Mouse (Mus musculus) cerebellum, postnatal 10 days (tissue): ENCODE results near the gene Kcna6.

Source experiments
- DNase-seq, 2 experiments: peaks; one replicate each; pipeline ENCODE4 v3.0.0; 2021; ENCODE audit warnings: mixed read lengths in 2 of 2

Gene Kcna6

DNA sequence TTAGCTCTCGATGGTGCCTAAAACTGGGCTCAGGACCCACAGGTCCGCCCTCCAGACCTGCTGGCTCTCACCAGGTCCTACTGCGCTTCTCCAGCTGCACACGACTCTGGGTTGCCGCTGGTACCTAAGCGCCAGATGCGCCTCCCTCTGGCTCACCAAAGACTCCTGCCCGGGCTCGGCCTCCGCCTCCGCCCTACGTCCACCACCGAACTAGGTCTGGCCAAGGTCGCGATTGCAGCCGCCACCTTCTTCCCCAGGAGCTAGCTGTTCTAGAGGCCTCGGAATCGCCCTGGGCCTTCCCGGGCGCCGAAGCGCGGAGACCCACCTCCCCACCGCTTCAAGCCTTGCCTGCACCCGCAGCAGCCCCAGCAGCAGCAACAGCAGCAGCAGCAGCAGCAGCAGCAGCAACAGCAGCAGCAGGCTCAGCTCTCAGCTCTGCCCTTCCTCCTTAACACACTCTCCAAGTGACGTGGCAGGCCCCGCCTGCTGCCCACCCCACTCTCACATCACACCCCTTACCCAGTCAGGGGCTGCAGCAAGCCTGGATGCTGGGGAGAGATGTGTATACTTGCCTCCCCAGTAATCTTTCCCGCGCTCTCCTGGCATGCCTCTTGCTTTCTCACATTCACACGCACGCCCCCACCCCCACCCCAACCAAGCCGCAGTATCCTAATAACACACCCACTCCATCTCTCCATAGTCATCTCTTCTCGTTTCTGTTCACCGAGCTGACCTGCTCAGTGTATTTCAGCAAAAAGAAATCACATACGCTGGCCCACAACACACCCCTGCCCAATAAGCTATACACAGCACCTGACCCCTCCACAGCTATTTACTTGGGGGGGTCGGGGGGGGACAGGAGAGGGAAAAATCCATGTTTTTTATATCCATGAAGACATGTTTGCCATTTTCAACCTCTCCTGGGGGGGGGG, at the start of gene Kcna6:
Gene Kcna6, minus strand, starts transcription at position 464 of the 932 bp plus-strand sequence.
- DNase-seq = peak; percentile 49 to 56

DNA sequence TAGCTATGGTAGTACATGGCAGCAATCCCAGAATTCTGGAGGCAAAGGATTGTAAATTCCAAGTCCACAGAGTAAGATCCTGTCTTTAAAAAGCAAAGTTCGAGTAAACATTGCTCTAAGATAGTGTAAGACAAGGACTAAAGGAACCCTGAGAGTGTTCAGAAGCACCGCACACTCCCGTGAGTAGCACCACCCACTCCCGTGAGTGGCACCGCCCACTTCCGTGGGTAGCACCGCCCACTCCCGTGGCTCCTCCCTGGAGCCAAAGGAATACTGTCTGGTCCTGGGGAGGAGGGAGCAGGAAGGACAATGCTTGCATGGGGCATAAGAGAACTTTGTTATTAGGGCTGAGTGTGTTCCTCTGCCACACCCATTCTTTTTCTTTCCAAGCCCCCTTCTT, 48.4 kb upstream of the Kcna6 start:
- no peak for DNase-seq

DNA sequence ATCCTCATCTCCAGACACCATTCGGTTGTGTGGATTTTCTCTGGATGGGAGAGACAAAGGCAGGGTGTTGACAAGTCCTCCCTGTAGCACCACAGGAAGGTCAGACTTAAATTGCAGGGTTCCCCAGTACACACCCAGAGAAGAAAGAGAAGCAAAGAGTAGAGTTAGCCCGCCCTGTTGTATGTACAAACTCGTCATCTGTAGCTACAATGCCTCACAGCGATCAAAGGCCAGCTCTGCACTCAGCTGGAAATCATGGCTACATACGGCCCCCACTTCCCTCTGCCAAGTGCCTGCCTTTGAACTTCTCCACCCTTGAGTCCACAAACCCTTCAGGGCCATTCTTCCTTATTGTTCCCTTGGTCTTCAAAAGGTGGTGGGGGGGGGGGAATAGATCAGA, 43.7 kb upstream of the Kcna6 start:
- no peak for DNase-seq

DNA sequence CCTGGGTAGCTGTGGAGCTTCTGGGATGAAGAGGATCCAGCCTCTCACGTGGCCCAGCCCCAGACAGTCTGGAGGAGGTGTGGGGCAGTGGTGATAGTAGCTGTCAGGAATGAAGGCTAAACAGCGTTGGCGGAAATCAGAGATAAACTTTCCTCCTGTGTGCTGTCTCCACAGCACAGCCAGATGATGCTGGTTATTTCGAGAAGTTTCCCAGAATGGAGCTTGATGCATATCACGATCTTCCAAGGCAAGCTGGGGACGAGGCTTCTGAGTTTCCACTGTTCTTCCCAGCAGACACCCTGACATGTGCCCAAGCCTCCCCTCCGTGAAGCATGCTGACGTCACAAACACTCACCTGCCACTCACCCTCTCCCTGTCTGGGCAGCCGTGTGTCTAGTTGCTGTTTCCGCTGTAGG, 43.2 kb upstream of the Kcna6 start:
- DNase-seq = no peak

DNA sequence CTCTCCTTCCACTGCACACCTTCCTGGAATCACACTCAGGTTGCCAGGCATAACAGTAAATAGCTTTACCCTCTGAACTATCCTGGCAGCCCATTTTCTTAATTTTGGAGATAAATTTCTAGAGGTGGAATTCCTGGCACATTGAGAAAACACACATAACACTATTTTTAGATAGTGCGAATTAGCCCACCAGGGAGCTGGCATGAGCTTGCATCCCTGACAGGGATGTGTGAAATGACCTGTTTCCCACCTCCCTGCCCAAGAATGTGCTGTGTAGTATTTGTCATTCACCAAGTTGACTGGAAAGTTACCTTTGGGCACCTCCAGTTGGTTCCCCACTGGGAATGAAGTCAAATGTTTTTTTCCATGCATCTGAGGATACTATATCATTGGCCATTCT, 42.6 kb upstream of the Kcna6 start:
- DNase-seq = peak; percentile 66 to 70

DNA sequence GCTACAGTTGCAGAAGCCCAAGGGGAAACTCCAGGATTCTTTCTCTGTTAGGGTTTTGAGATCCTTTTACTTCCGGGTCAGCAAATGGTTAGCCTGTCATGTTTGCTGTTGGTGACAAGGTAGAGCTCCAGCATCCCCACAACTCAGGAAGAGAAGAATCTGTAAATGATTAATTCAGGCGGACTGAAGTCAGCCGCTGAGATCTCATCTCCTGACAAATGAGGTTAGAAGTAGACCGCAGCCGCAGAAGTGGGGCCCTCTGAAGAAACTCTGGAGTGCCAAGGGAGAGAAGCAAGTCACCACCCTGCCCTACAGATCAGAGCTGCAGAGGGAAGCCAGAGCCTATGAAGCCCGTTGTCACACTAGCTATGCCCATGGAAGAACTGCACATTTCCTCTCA, 37.4 kb upstream of the Kcna6 start:
- no peak for DNase-seq

DNA sequence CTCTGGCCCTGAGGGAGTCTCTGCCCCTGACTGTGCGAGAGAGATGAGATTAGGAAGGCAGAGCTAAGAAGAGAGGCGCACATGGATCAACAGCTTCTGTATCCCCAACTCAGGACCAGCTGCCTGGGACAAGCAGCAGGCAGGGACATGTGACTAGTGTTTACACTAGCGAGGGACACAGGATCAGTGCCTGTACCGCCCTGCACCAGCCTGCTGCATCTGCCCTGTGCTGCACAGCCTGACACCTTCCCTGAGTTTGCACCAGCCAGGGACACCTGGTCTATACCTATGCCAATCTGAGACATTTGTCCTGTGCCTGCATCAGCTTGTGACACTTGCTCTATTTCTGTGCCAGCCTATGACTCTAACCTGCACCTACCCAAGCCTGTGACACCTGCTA, 33.4 kb upstream of the Kcna6 start:
- DNase-seq = peak in 1 of 2 experiments; percentile 7

DNA sequence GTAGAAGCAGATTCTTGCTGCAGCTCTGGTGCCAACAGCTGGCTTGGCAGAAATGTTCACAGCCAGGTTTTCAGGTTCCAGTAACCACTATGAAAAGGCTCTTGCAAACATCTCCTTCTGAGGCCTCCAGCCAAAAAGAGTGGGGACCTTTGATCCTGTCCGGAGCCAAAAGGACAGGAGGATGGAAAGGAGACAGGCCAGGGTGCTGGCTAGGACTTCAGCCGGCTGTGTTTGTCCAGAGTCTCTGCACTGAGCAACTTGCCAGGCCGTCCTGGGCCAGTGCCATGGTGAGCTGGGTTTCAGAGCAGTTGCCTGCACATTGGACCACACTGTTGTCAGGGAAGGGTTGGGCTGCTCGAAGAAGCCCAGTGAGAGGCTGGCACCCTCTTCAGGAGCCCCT, 31.9 kb upstream of the Kcna6 start:
- peak; percentile 83 to 88 for DNase-seq

DNA sequence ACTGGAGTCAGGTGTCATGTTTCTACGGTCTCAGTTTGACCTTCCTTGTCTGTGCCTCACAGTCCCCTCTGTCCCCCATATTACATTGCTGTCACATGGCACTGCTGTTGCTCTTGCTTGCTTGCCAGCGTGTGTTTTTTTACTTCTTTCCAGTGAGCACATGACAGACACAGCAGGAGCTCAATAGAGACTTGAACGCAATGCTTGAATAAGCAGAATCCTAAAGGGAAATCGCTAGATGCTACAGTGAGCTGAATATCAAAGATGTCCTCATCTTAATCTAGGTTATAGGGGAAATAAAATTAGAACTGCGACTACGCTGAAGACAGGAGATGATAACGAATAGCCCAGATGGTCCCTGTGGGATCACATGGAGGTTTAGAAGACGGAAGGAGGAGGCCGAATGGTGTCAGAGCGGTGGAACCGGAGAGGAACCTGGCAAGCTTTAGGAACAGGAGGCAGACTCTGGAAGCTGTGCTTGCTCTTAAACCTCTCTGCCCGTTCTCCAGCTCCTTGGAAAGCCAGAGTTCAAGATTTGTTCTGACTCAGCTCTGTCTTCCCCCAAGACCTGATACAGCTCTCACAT, 29.8 kb upstream of the Kcna6 start:
- peak; percentile 39 to 45 for DNase-seq

DNA sequence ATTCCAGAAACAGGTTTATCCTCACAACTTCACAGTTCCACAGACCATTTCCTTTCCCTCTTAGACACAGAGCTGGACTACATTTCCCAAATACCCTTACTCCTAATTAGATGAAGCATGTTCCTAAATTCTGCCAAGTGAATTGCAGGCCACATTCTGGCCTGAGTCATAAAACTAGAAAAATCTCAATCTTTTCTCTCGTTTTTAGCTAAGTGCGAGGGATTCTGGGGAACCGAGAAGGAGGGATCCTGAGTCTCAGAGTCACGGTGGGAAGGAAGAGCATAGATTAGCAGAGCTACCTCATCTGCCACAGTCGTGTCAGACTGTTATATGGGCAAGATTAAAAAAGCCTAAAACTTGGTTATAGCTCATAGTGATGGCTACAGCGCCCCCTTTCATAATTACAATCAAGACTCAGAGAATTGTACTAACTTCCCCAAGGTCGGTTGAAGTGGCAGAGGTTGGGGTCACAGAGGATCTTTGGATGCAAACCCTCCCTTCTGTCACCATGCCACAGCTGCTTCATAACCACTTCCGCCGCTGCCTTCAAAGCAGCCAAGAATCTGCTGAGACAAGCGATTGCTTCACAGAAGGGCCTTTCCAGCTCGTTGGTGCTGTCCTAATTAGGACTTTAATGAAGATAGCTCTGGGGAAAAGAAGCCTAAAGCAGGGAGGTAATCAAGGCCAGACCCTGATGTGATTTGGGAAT, 28.6 kb upstream of the Kcna6 start:
- DNase-seq = peak; percentile 42 to 48

DNA sequence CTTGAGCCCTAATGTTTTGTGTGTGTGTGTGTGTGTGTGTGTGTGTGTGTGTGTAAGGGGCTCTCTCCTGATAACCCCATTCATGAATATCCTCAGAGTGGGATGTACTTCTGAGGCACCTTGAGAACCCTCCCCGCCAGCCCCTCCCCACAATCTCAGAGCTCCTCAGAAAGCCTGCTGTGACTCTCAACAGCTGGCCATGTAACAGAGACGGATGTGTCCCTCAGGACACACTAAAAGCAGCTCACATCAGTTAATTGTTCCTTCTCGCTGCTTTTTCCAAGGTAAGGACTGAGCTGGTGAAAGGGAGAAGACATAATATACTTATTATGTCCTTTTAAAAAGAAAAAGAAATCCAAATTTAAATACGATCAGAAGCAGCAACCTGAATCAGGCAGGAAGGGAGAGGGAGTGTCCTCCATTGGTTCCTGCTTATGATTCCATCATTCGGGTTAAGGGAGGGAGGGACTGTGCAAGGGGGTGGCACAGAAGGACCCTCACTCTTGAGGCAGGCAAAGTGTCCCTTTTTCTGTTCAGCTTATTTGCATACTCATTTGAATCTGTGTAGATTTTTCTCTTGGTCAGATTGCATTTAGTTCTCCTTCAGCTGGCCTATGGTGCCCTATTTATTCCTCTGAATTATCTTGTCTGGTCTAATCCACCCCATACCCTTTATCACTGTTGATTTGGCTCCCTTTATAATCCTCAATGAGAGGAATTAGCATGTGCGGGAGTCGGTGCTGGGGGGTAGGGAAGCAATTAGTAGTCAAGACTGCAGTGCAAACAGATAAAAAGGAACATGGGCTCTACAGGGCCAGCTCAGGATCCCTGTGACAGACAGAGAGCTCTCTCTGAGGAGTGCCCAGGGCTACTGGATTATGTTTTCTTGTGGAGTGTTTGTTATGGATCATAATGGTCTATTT, 27.4 kb upstream of the Kcna6 start:
- DNase-seq = no peak

DNA sequence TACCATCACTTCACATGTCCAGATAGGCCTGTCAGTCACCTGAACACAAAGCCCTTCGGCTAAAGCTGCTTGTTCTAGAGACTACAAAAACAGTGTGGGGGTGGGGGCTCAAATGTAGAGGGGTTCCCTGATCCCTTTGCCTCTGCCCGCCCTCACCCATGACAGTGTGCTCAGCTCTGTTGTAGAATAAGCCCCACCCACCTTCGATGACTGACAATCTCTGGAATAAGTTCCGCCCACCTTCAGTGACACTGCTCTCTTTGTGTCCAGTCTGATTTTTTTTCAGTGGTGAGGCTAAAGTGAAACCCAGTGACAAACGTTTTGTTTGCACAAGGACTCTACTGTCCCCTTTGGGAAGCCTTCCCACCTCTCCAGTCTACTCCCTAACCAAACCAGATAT, 26.1 kb upstream of the Kcna6 start:
- DNase-seq = peak in 1 of 2 experiments; percentile 14

DNA sequence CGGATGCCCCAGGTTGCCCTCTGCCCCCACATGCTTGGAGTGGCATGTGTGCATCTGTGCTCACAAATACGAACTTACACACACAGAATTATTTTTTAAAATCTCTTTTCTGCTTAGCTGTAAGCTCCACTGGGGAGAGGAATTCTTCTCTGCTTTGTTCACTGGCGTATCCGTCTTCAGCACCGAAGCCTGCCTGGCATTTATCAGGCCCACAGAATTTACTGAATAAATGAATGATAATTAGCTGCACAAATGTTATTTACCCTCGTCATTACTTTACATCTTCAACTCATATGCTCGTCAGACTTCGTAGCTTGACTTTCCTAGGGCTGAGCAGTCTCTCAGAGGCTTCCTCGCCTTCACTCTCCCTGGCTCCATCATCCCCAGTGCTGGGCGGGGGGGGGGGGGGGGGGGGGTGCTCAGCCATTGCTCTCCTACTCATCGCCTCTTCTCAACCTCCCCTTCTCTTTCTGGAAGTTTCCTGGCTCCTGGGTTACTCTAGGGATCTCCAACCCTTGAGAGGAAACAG, 24.2 kb upstream of the Kcna6 start:
- no peak for DNase-seq

DNA sequence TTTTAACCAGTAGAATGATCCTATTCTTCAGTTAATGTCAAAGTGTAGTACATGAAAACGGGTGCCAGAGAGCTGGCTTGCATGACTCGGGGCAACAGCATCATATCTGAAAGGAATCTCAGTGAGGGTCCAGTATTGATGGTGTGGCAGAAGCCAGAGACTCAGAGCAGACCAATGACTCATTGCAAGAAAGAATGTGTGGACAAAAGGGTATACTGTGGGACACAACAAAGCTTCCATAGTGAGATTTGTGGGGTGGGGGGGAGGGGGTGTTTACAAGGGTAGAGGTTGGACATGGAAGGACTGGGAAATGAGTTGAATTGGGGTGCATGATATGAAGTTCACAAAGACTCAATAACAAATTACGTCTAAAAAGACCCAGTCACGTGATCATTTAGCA, 20.9 kb upstream of the Kcna6 start:
- no peak for DNase-seq

DNA sequence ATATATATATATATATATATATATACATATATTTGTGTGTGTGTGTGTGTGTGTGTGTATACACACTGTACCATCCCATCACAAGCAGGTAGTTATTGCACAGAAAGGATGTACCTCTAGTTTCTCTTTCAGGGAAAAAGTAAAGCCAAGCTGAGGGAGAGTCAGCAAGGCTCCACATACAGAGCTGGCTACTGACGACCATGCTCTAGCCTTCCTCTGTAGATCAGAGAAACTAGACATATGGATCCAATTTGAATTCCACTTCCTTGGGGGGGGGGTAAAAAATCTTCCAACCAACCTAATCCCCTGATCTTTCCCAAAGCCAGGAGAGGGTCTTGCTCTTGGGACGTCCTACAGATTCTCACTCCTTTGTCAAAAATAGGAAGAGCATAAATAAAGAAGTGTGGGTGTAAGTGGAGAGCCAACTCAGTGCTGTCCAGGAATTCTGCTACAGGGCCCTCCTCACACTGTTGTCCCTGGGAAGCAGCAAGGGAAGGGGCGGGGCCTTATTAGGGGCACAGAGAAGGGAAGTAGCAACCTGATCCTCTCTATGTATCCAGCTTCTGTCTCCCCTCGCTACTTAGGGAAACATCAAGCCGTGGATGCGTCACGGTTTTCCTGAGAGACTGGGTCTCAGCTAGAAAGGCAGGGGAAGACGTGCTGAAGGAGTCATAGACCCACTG, 15.4 kb upstream of the Kcna6 start:
- DNase-seq = no peak

DNA sequence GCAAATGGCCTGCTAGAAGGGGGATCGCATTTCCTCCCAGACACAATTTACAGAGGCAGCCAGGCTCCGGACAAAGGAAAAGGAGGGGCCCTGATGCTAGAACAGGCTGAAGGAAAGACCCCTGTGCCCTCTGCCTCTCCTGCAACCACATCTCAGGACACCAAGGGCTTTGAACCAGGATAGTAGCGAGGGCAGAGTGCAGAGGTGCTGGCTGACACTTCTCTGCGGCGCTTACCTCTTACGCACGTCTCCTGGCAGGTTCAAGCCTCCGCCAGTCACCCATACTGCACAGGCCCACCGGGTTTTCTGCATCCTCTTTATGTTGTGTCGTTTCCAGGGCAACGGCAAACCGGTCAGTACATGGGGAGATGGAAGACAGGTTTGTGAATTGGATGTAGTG, 12.0 kb upstream of the Kcna6 start:
- DNase-seq = peak in 1 of 2 experiments; percentile 6

DNA sequence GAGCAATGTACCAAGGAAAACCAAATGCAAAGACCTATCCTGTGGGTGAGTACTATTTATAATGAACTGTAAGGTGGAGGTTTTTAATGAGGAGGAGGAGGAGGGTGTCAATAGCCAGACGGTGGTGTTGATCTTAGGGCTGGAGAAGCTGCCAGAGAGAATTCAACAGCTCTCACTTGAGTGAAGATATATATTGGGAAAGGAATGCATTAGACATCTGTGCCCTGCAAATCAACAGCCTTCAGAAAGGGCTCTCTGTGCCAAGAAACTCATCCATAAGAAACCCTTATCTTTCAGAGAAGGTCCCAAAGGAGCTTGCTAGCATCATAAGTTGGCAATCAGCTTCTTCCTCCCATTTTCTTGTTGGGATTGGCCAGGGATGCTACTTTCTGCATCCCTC, 5.4 kb upstream of the Kcna6 start:
- no peak for DNase-seq

DNA sequence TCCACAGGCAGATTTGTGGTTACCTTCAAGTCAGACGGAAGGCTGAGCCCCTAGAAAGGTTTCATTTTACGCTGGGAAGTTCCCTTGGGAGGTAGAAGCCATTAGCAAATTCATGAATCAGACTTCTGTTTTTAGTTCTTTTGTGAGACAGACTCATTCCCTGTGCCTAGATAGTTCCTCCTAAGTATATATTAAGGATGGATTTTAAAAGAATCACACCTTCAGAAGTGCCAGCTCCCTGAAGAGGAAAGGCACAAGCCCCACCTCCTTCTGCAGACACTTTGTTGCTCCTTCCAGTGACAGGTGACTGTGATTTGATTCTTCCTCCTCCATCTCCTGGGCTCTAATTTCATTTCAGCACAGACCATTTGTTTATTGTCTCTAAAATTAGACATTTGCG, 2.1 kb upstream of the Kcna6 start:
- DNase-seq = no peak

DNA sequence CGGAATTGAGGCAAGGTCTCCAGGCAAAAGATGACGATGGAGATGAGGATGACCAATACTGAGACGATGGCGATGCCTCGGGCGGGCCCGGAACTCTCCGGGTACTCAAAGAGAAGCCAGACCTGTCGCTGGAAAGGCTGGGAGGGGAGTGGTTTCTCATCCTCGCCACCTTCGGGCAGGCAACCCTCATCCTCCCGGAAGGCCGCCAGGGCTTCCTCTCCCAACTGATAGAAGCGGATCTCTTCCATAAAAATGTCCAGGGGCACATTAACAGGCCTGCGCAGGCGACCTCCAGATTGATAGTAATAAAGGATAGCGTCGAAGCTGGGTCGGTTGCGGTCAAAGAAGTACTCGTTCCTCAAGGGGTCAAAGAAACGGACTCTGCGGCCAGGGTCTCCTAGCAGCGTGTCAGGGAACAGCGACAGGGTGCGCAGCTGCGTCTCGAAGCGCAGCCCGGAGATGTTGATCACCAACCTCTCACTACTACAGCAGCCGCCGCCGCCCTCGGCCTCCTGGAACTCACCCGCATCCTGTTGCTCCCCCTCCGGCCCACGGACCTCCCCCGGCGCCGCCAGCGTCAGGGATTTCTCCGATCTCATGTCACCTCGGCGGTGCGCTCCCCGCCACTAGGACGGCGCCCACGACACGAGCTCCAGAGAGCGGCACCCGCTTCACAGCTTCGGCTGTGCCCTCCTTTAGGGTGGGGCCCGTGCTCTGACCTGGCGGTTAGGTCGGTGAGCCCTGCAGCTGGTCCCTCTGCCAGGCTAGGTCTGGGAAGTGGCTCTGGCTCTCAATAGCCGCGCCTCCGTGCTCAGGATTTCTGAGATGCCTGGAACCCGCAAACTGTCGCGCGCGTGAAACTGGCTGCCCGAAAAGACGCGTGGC, 906 bp downstream of the Kcna6 start:
- DNase-seq = peak; percentile 50 to 57

DNA sequence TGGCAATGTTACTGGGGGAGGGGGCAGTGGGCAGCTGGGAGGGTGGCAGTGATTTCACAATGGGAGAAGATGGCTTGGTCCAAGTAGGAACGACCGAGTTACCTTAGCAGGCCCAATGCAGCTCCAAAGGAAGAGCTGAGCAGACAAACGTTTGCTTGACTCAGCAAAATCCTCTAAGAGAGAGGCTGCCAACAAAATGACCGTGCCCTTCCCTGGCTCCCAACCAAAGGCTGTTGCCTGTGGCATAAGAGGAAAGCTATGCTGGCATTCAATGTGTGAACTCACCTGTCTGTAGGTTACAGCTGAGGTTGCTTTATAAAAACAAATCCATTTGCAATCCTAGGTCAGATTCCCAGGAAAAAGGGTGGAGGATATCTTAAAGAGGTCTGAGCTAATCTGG, 3.5 kb downstream of the Kcna6 start:
- peak; percentile 68 to 76 for DNase-seq

DNA sequence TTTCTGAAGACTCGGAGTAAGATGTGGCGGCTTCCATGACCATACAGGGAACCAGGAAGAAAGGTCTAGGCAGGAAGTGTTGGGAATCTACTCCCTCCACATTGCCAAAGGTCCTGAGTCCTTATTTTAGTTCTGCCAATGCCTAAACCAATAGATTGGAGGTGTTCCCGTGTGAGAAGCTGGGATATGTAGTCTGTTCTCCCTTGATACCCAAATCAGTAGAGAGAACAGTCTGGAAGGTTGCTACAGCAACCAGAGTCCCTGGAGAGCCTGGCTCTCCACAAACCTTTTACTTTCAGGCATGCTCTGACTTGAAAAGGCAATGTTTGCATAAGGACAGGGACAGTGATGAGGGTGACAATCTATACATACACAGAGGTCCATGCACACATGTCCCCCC, 4.7 kb downstream of the Kcna6 start:
- no peak for DNase-seq
